Mouse (Mus musculus): ENCODE data around the gene Plxdc2. TPM values are rescaled to one million over a fixed set of nuclear protein-coding genes. Genes with fewer than 3 reads are reported as not detected.
"Not testable (repeated sequence)": the region's sequence is repeated elsewhere in the genome, so short reads cannot be mapped to it uniquely, and the experiment has no call there.

Gene Plxdc2
- polyA plus RNA-seq, 1 experiment from 2014 or later: 12.4 TPM

GRCm38 (mm10) chr2:16743568-16743967 is 387.5 kb downstream of the Plxdc2 start:
- Histone ChIP-seq H3K27ac (ENCODE audit: low read length) (no peak overlapping the region), H3K27me3 (replicated peaks; ENCODE audit: control insufficient read depth, insufficient read depth, low read length) (no peaks in the 10 kb centered on the region), H3K36me3 (ENCODE audit: control insufficient read depth, insufficient read depth, low read length) (no peaks in the 10 kb centered on the region), H3K9ac (ENCODE audit: low read depth, low read length) (no peak overlapping the region), H3K4me3 (ENCODE audit: low read length) (no peak overlapping the region), H3K4me2 (ENCODE audit: low read depth, low read length) (no peak overlapping the region), H3K9me3 (ENCODE audit: control insufficient read depth, low read length) (no peaks in the 10 kb centered on the region), H3K4me1 (ENCODE audit: control insufficient read depth, insufficient read depth, low read length) (no peaks in the 10 kb centered on the region)
- ATAC-seq: no peak
- 59% methylated on average over 3 of the region's 3 CpGs for WGBS

GRCm38 (mm10) chr2:16749302-16749909 is 393.3 kb downstream of the Plxdc2 start:
- Histone ChIP-seq H3K9me3 (ENCODE audit: control insufficient read depth, low read length) (no peaks in the 10 kb centered on the region), H3K4me1 (ENCODE audit: control insufficient read depth, insufficient read depth, low read length) (no peaks in the 10 kb centered on the region), H3K27ac (ENCODE audit: low read length) (no peak overlapping the region), H3K27me3 (replicated peaks; ENCODE audit: control insufficient read depth, insufficient read depth, low read length) (no peaks in the 10 kb centered on the region), H3K4me3 (ENCODE audit: low read length) (no peak overlapping the region), H3K36me3 (ENCODE audit: control insufficient read depth, insufficient read depth, low read length) (no peaks in the 10 kb centered on the region), H3K9ac (ENCODE audit: low read depth, low read length) (no peak overlapping the region), H3K4me2 (ENCODE audit: low read depth, low read length) (no peak overlapping the region)
- ATAC-seq: no peak
- WGBS: 79% methylated on average over 4 of the region's 4 CpGs

GRCm38 (mm10) chr2:16757158-16757557 is 401.1 kb downstream of the Plxdc2 start:
- Histone ChIP-seq H3K27me3 (replicated peaks; ENCODE audit: control insufficient read depth, insufficient read depth, low read length) (no peaks in the 10 kb centered on the region), H3K9me3 (ENCODE audit: control insufficient read depth, low read length) (no peaks in the 10 kb centered on the region), H3K4me2 (ENCODE audit: low read depth, low read length) (no peak overlapping the region), H3K4me1 (ENCODE audit: control insufficient read depth, insufficient read depth, low read length) (no peaks in the 10 kb centered on the region), H3K36me3 (ENCODE audit: control insufficient read depth, insufficient read depth, low read length) (no peaks in the 10 kb centered on the region), H3K9ac (ENCODE audit: low read depth, low read length) (no peak overlapping the region), H3K4me3 (ENCODE audit: low read length) (no peak overlapping the region), H3K27ac (ENCODE audit: low read length) (no peak overlapping the region)
- ATAC-seq: no peak
- WGBS: 65% methylated on average over 2 of the region's 2 CpGs

- no peaks in the 10 kb centered on the region for H3K27me3 ChIP-seq (replicated peaks; ENCODE audit: control insufficient read depth, insufficient read depth, low read length)
- no peak overlapping the region for H3K4me3 ChIP-seq (ENCODE audit: low read length)
- no peak for ATAC-seq
- no peak overlapping the region for H3K9ac ChIP-seq (ENCODE audit: low read depth, low read length)
- H3K36me3 ChIP-seq (ENCODE audit: control insufficient read depth, insufficient read depth, low read length): no peaks in the 10 kb centered on the region
- H3K27ac ChIP-seq (ENCODE audit: low read length): no peak overlapping the region
- H3K4me2 ChIP-seq (ENCODE audit: low read depth, low read length): no peak overlapping the region
- no peaks in the 10 kb centered on the region for H3K9me3 ChIP-seq (ENCODE audit: control insufficient read depth, low read length)
- WGBS: 89% methylated on average over 2 of the region's 2 CpGs
- H3K4me1 ChIP-seq (ENCODE audit: control insufficient read depth, insufficient read depth, low read length): no peaks in the 10 kb centered on the region
These were observed 403.7 kb downstream of the Plxdc2 start for GRCm38 (mm10) chr2:16759766-16760165.

GRCm38 (mm10) chr2:16769149-16769548 is 413.0 kb downstream of the Plxdc2 start:
- not testable (repeated sequence) for H3K4me1 ChIP-seq (ENCODE audit: control insufficient read depth, insufficient read depth, low read length); H3K36me3 ChIP-seq (ENCODE audit: control insufficient read depth, insufficient read depth, low read length); H3K4me3 ChIP-seq (ENCODE audit: low read length); H3K27me3 ChIP-seq (replicated peaks; ENCODE audit: control insufficient read depth, insufficient read depth, low read length); H3K9ac ChIP-seq (ENCODE audit: low read depth, low read length); H3K9me3 ChIP-seq (ENCODE audit: control insufficient read depth, low read length); ATAC-seq; H3K27ac ChIP-seq (ENCODE audit: low read length); H3K4me2 ChIP-seq (ENCODE audit: low read depth, low read length)
- 99% methylated on average over 5 of the region's 7 CpGs for WGBS

- no peak overlapping the region; the same call in 1 of the 2 replicates for H3K27ac ChIP-seq (ENCODE audit: low read length)
- 23% methylated on average over 1 of the region's 1 CpGs for WGBS
These were observed 417.5 kb downstream of the Plxdc2 start for GRCm38 (mm10) chr2:16773398-16774113.

GRCm38 (mm10) chr2:16774114-16774433 is 418.0 kb downstream of the Plxdc2 start:
- Histone ChIP-seq H3K4me1 (ENCODE audit: control insufficient read depth, insufficient read depth, low read length) (peaks cover 3% of the 10 kb centered on the region; the same call in 1 of the 2 replicates), H3K9me3 (ENCODE audit: control insufficient read depth, low read length) (no peaks in the 10 kb centered on the region), H3K4me2 (ENCODE audit: low read depth, low read length) (no peak overlapping the region), H3K27ac (ENCODE audit: low read length) (no peak overlapping the region; the same call in 1 of the 2 replicates), H3K4me3 (ENCODE audit: low read length) (no peak overlapping the region), H3K27me3 (replicated peaks; ENCODE audit: control insufficient read depth, insufficient read depth, low read length) (no peaks in the 10 kb centered on the region), H3K9ac (ENCODE audit: low read depth, low read length) (no peak overlapping the region), H3K36me3 (ENCODE audit: control insufficient read depth, insufficient read depth, low read length) (no peaks in the 10 kb centered on the region)
- 50% methylated on average over 3 of the region's 3 CpGs for WGBS
- ATAC-seq: no peak

More at GRCm38 (mm10) chr2:16773398-16774113, 417.5 kb downstream of the Plxdc2 start:
- 0 out of 2 replicates have a peak, but pooled peaks have one; percentile 36 for ATAC-seq
- Histone ChIP-seq H3K27me3 (replicated peaks; ENCODE audit: control insufficient read depth, insufficient read depth, low read length) (no peaks in the 10 kb centered on the region), H3K4me1 (ENCODE audit: control insufficient read depth, insufficient read depth, low read length) (peaks cover 3% of the 10 kb centered on the region; the same call in 1 of the 2 replicates), H3K36me3 (ENCODE audit: control insufficient read depth, insufficient read depth, low read length) (no peaks in the 10 kb centered on the region), H3K9ac (ENCODE audit: low read depth, low read length) (no peak overlapping the region), H3K9me3 (ENCODE audit: control insufficient read depth, low read length) (no peaks in the 10 kb centered on the region), H3K4me2 (ENCODE audit: low read depth, low read length) (no peak overlapping the region), H3K4me3 (ENCODE audit: low read length) (no peak overlapping the region)

- H3K4me3 ChIP-seq (ENCODE audit: low read length): no peak overlapping the region
- H3K4me1 ChIP-seq (ENCODE audit: control insufficient read depth, insufficient read depth, low read length): no peaks in the 10 kb centered on the region
- H3K9me3 ChIP-seq (ENCODE audit: control insufficient read depth, low read length): no peaks in the 10 kb centered on the region
- H3K36me3 ChIP-seq (ENCODE audit: control insufficient read depth, insufficient read depth, low read length): no peaks in the 10 kb centered on the region
- no peak overlapping the region for H3K9ac ChIP-seq (ENCODE audit: low read depth, low read length)
- no peaks in the 10 kb centered on the region for H3K27me3 ChIP-seq (replicated peaks; ENCODE audit: control insufficient read depth, insufficient read depth, low read length)
- ATAC-seq: no peak
- no peak overlapping the region for H3K27ac ChIP-seq (ENCODE audit: low read length)
- H3K4me2 ChIP-seq (ENCODE audit: low read depth, low read length): no peak overlapping the region
These were observed 439.2 kb downstream of the Plxdc2 start for GRCm38 (mm10) chr2:16795283-16795682.
